Mouse (Mus musculus) heart, postnatal 0 days (tissue): ENCODE measurements around the gene Olfr666. TPM values are rescaled to one million over a fixed set of nuclear protein-coding genes. Genes with fewer than 3 reads are reported as not detected.

Experiments
- ATAC-seq: fragments of 200-750 bp; cut with Nextera tagmentation; 2 replicates; pipeline ENCODE4 v1.8.0; 2017; ENCODE audit warnings: low read depth, moderate number of reproducible peaks, moderate library complexity; ENCODE audit not compliant: insufficient read depth
- DNase-seq: peaks from one replicate; pipeline ENCODE4 v3.0.0-alpha.2; 2016; ENCODE audit warnings: low spot score
- H3K27ac ChIP-seq: fragments of 300-500 bp; sonication (generic); 2 replicates; pipeline ENCODE4 v1.5.1; 2014; ENCODE audit warnings: low read depth, mild to moderate bottlenecking
- H3K27me3 ChIP-seq: fragments of 300-500 bp; sonication (generic); 2 replicates; pipeline ENCODE4 v1.6.1; 2014; ENCODE audit warnings: low read length, mixed read lengths; ENCODE audit not compliant: control insufficient read depth, insufficient read depth
- H3K36me3 ChIP-seq: fragments of 300-500 bp; sonication (generic); replicated peaks from 2 replicates; pipeline ENCODE4 v1.6.1; 2014; ENCODE audit warnings: low read length, mixed read lengths; ENCODE audit not compliant: control insufficient read depth, insufficient read depth
- H3K4me1 ChIP-seq: fragments of 300-500 bp; sonication (generic); 2 replicates; pipeline ENCODE4 v1.6.1; 2014; ENCODE audit warnings: antibody characterized with exemption; ENCODE audit not compliant: control insufficient read depth, insufficient read depth
- H3K4me2 ChIP-seq: fragments of 300-500 bp; sonication (generic); 2 replicates; pipeline ENCODE4 v1.6.1; 2014; ENCODE audit warnings: low read depth, mild to moderate bottlenecking, low read length, moderate library complexity
- H3K4me3 ChIP-seq: fragments of 300-500 bp; sonication (generic); 2 replicates; pipeline ENCODE4 v1.5.1; 2014; ENCODE audit warnings: low read depth, low read length
- H3K9ac ChIP-seq: fragments of 300-500 bp; sonication (generic); replicated peaks from 2 replicates; pipeline ENCODE4 v1.6.1; 2014; ENCODE audit warnings: low read depth, low read length, mixed read lengths
- H3K9me3 ChIP-seq: fragments of 300-500 bp; sonication (generic); replicated peaks from 2 replicates; pipeline ENCODE4 v1.6.1; 2016; ENCODE audit warnings: low read length; ENCODE audit not compliant: control insufficient read depth
- CTCF ChIP-seq: IDR thresholded peaks from 2 replicates; pipeline ENCODE4 v1.5.1; 2016; ENCODE audit warnings: antibody characterized with exemption, control low read depth, low read depth
- EP300 ChIP-seq: IDR thresholded peaks from 2 replicates; pipeline ENCODE4 v1.6.1; 2016; ENCODE audit warnings: antibody characterized with exemption, low read depth
- WGBS: fragments of 180-500 bp; shearing (Covaris S2); extraction: QIAGEN DNeasy Blood & Tissue Kit; methylation state at CpG from one replicate; pipeline ENCODE4 v1.1.7; 2014; 5-methylcytosine and 5-hydroxymethylcytosine counted together
- polyA plus RNA-seq: library from polyadenylated mRNA; unstranded; fragments of >200 nt; fragmentation: Nextera tagmentation; extraction: Ambion mirVana; gene quantifications from 2 replicates; pipeline ENCODE4 v1.2.1, GENCODE M21; 2015
- total RNA-seq: library from RNA; depleted of rRNA; stranded (reverse); fragments of >200 nt; gene quantifications from 2 replicates; pipeline ENCODE4 v1.2.3, GENCODE M21; 2014; ENCODE audit warnings: low replicate concordance; rRNA removed

Gene Olfr666
- not detected in 2 replicates for total RNA-seq
- not detected in 2 replicates for polyA plus RNA-seq

DNA sequence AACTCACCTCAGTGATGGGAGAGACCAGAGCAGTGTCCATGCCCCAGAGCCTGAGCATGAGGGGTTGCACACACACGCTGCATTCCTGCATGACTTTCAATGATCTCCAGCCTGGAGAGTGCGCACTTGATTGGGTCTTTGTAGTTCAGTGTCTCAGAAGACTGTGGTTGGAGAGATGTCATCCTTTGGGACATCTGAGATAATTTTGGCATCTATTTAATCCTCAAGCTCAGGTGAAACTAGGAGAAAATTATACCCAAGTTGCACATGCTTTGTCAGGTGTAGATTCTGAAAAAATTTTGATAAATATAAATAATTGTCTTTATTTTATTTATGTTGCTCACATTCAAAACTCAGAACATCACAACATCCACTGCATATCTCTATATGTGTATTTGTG is at the start of gene Olfr666:
Gene Olfr666 (minus strand): TSS at position 101 of the 400 bp plus-strand sequence.
- Histone ChIP-seq H3K9me3 (0 out of 2 replicates have a peak, but pooled peaks cover 2% of the 10 kb centered on the region), H3K4me1 (no peaks in the 10 kb centered on the region), H3K9ac (no peak within 1 kb of the TSS), H3K4me2 (no peak within 1 kb of the TSS), H3K27me3 (no peaks in the 10 kb centered on the region), H3K36me3 (no peaks in the 10 kb centered on the region), H3K4me3 (no peak within 1 kb of the TSS), H3K27ac (no peak within 1 kb of the TSS)
- no peak for TF ChIP-seq CTCF
- TF ChIP-seq EP300 = no peak
- 80% methylated on average over 2 of the region's 2 CpGs for WGBS
- no peak for ATAC-seq
- no peak for DNase-seq

DNA sequence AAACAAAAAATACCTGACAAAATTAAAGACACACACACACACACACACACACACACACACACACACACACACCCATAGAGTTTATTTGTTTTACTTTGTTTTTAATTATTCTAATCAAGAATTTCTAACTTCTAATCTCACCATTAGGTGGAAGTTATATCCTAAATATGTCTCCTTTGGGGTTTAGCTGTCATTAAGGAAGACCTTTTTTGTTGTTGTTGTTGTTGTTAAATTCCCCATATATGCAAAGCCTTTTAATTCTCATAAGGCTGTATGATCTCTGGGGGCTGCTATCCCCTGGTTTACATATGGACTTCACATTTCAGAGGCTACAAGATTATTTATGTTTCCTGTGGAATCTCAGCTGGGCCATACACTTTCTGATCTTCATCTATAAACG is 38.2 kb upstream of the Olfr666 start, which contains the start of gene Olfr669:
Gene Olfr669 (plus strand): TSS at position 301 of the 400 bp plus-strand sequence.
- 78% methylated on average over 1 of the region's 1 CpGs for WGBS
- H3K9me3 ChIP-seq = no peaks in the 10 kb centered on the region
- TF ChIP-seq CTCF = no peak
- TF ChIP-seq EP300 = no peak

DNA sequence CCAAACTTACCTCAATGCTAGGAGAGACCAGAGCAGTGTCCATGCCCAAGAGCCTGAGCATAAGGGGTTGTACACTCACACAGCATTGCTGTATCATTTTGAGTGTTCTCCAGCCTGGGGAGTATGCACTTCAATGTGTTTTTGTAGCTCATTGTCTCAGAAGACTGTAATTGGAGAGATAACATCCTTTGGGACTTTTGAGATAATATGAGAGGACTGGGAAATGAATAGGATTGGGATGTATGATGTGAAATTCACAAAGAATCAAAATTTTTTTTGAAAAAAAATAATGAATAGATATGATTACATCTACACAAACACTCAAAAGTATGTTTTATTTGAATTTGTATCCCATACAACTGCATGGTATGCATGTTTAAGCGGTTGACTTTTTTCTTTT is 32.2 kb upstream of the Olfr666 start, which contains the start of gene Olfr668:
Gene Olfr668 (minus strand): TSS at position 101 of the 400 bp plus-strand sequence.
- Histone ChIP-seq H3K36me3 (no peaks in the 10 kb centered on the region), H3K27me3 (no peaks in the 10 kb centered on the region), H3K4me2 (no peak within 1 kb of the TSS), H3K9me3 (no peaks in the 10 kb centered on the region), H3K4me3 (no peak within 1 kb of the TSS), H3K9ac (no peak within 1 kb of the TSS), H3K4me1 (no peaks in the 10 kb centered on the region), H3K27ac (no peak within 1 kb of the TSS)
- TF ChIP-seq CTCF (no peak), EP300 (no peak)
- DNase-seq (no peak), ATAC-seq (no peak)
- WGBS = 59% methylated on average over 1 of the region's 1 CpGs

More for the DNA sequence above, 38.2 kb upstream of the Olfr666 start, which contains the start of gene Olfr669:
- H3K4me3 ChIP-seq = no peak within 1 kb of the TSS
- no peak within 1 kb of the TSS for H3K9ac ChIP-seq
- no peaks in the 10 kb centered on the region for H3K27me3 ChIP-seq
- DNase-seq (no peak), ATAC-seq (no peak)
- H3K4me2 ChIP-seq = no peak within 1 kb of the TSS
- H3K36me3 ChIP-seq = no peaks in the 10 kb centered on the region
- no peaks in the 10 kb centered on the region for H3K4me1 ChIP-seq
- no peak within 1 kb of the TSS for H3K27ac ChIP-seq

DNA sequence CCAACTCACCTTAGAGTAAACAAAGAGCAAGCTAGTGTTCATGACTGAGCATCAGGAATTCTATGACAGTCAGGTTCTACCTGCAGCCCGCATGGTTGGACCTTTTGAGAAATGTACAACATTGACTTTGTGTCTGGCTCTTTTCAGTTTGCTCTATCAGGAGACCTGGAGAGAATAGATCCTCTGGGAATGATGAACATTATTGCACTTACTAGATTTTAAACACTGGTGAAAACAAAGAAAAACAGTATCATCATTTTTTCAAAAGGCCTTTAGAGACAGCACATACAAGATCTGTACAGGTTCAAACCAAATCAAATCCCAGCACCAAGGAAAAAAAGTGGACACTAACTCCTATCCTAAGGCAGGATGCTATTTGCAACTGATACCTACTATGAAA is 25.6 kb upstream of the Olfr666 start, which contains the start of gene Olfr667:
Gene Olfr667 (minus strand): TSS at position 101 of the 400 bp plus-strand sequence.
- no peaks in the 10 kb centered on the region for H3K9me3 ChIP-seq
- no peak within 1 kb of the TSS for H3K9ac ChIP-seq
- no peak within 1 kb of the TSS for H3K4me2 ChIP-seq
- WGBS = 77% methylated on average over 1 of the region's 1 CpGs
- no peak within 1 kb of the TSS for H3K4me3 ChIP-seq
- ATAC-seq = no peak
- H3K27ac ChIP-seq = no peak within 1 kb of the TSS
- TF ChIP-seq CTCF (no peak), EP300 (no peak)
- no peaks in the 10 kb centered on the region for H3K36me3 ChIP-seq
- no peak for DNase-seq
- H3K4me1 ChIP-seq = no peaks in the 10 kb centered on the region
- H3K27me3 ChIP-seq = no peaks in the 10 kb centered on the region

DNA sequence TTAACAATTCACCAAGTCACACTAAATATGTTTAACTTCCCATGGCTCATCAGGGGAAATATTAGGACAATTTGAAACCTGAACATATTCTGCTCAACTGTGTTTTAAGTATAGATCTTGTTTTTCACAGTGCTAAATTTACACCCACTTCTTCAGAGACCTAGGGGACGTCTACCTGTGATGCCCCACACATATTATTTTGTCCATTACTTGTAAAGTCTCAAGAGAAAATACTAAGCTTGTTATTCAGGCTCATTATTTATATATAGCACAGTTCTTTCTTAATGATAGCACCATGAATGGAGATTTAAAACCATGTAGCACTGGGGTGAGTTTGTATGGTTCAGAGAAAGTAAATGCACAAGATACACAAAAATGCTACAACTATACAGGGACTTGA is 18.0 kb downstream of the Olfr666 start, which contains the start of gene Olfr665:
Gene Olfr665 (plus strand): TSS at position 301 of the 400 bp plus-strand sequence.
- ATAC-seq = no peak
- Histone ChIP-seq H3K4me2 (no peak within 1 kb of the TSS), H3K27me3 (no peaks in the 10 kb centered on the region), H3K27ac (no peak within 1 kb of the TSS), H3K9me3 (no peaks in the 10 kb centered on the region), H3K4me3 (no peak within 1 kb of the TSS), H3K4me1 (no peaks in the 10 kb centered on the region), H3K36me3 (no peaks in the 10 kb centered on the region), H3K9ac (no peak within 1 kb of the TSS)
- no peak for TF ChIP-seq CTCF
- no peak for TF ChIP-seq EP300
- WGBS = 26% methylated on average over 1 of the region's 1 CpGs
- no peak for DNase-seq

DNA sequence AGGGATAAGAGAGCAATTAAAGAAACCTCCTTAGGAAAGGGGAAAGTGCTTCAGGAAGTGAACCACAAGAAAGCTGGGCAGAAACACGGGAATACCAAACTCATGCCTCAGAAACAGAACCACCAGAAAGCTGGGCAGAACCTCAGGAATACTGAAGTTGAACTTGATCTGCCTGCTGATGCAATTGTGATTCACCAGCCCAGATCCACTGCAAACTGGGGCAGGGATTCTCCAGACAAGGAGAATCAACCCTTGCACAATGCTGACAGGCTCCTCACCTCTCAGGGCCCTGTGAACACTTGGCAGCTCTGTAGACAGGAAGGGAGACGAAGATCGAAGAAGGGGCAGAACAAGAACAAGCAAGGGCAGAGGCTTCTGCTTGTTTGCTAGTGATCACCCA is 34.4 kb downstream of the Olfr666 start:
- ATAC-seq = no peak
- Histone ChIP-seq H3K4me2 (no peak overlapping the region), H3K27ac (no peak overlapping the region), H3K4me3 (no peak overlapping the region), H3K4me1 (no peaks in the 10 kb centered on the region), H3K36me3 (no peaks in the 10 kb centered on the region), H3K9me3 (no peaks in the 10 kb centered on the region), H3K27me3 (no peaks in the 10 kb centered on the region), H3K9ac (no peak overlapping the region)
- WGBS = 72% methylated on average over 3 of the region's 3 CpGs
- no peak for TF ChIP-seq EP300
- TF ChIP-seq CTCF = no peak
- no peak for DNase-seq
